Mouse (Mus musculus) hindbrain, embryonic 14.5 days (tissue): ENCODE measurements at regions not wholly inside any gene's neighbourhood (a gene's known extent, or its start where the extent isn't known, plus 50 kb on each side); places are given as distances from the start of the nearest gene placed in this dataset.
A peak's percentile ranks its signal among the peaks of the same experiment; 100 is the strongest.

Source experiments
- ATAC-seq: fragments of 200-750 bp; cut with Nextera tagmentation; 2 replicates; pipeline ENCODE4 v1.8.0; 2017; ENCODE audit warnings: moderate number of reproducible peaks, mild to moderate bottlenecking, moderate TSS enrichment, moderate library complexity; ENCODE audit not compliant: low FRiP score
- DNase-seq: peaks from one replicate; pipeline ENCODE4 v3.0.0-alpha.2; 2015; ENCODE audit warnings: low spot score
- H3K27ac ChIP-seq: fragments of 300-500 bp; sonication (generic); 2 replicates; pipeline ENCODE4 v1.5.1; 2014; ENCODE audit warnings: mild to moderate bottlenecking, moderate library complexity
- H3K27me3 ChIP-seq: fragments of 300-500 bp; sonication (generic); 2 replicates; pipeline ENCODE4 v1.6.1; 2014; ENCODE audit warnings: mild to moderate bottlenecking, low read length, mixed read lengths; ENCODE audit not compliant: control insufficient read depth, insufficient read depth
- H3K36me3 ChIP-seq: fragments of 300-500 bp; sonication (generic); replicated peaks from 2 replicates; pipeline ENCODE4 v1.6.1; 2014; ENCODE audit not compliant: control insufficient read depth, insufficient read depth
- H3K4me1 ChIP-seq: fragments of 300-500 bp; sonication (generic); replicated peaks from 2 replicates; pipeline ENCODE4 v1.6.1; 2014; ENCODE audit warnings: antibody characterized with exemption, low read length, mixed read lengths; ENCODE audit not compliant: control insufficient read depth, insufficient read depth
- H3K4me2 ChIP-seq: fragments of 300-500 bp; sonication (generic); replicated peaks from 2 replicates; pipeline ENCODE4 v1.6.1; 2014; ENCODE audit warnings: mild to moderate bottlenecking, moderate library complexity
- H3K4me3 ChIP-seq: fragments of 300-500 bp; sonication (generic); replicated peaks from 2 replicates; pipeline ENCODE4 v1.5.1; 2014; ENCODE audit warnings: mild to moderate bottlenecking, low read length
- H3K9ac ChIP-seq: fragments of 300-500 bp; sonication (generic); 2 replicates; pipeline ENCODE4 v1.6.1; 2014
- H3K9me3 ChIP-seq: fragments of 300-500 bp; sonication (generic); 2 replicates; pipeline ENCODE4 v1.6.1; 2016; ENCODE audit warnings: low read length; ENCODE audit not compliant: control insufficient read depth
- WGBS: fragments of 180-500 bp; shearing (Covaris S2); extraction: QIAGEN DNeasy Blood & Tissue Kit; methylation state at CpG from one replicate; pipeline ENCODE4 v1.1.7; 2014; 5-methylcytosine and 5-hydroxymethylcytosine counted together

- no peaks in the 10 kb centered on the region for H3K36me3 ChIP-seq
- no peak overlapping the region for H3K9ac ChIP-seq
- no peaks in the 10 kb centered on the region for H3K27me3 ChIP-seq
- no peaks in the 10 kb centered on the region for H3K9me3 ChIP-seq
- H3K27ac ChIP-seq = no peak overlapping the region
- no peaks in the 10 kb centered on the region for H3K4me1 ChIP-seq
- H3K4me3 ChIP-seq = no peak overlapping the region
- no peak overlapping the region for H3K4me2 ChIP-seq
- WGBS = 29% methylated on average over 2 of the region's 2 CpGs
- ATAC-seq = no peak
- DNase-seq = peak; percentile 49
These were observed 62.8 kb upstream of the Las1l start for GRCm38 (mm10) chrX:96019556-96019955.

GRCm38 (mm10) chrX:96020407-96020806 is 63.6 kb upstream of the Las1l start:
- Histone ChIP-seq H3K4me2 (no peak overlapping the region), H3K27ac (no peak overlapping the region), H3K4me1 (no peaks in the 10 kb centered on the region), H3K36me3 (no peaks in the 10 kb centered on the region), H3K4me3 (no peak overlapping the region), H3K27me3 (no peaks in the 10 kb centered on the region), H3K9me3 (no peaks in the 10 kb centered on the region), H3K9ac (no peak overlapping the region)
- ATAC-seq (no peak), DNase-seq (no peak)
- 89% methylated on average over 3 of the region's 3 CpGs for WGBS

DNA sequence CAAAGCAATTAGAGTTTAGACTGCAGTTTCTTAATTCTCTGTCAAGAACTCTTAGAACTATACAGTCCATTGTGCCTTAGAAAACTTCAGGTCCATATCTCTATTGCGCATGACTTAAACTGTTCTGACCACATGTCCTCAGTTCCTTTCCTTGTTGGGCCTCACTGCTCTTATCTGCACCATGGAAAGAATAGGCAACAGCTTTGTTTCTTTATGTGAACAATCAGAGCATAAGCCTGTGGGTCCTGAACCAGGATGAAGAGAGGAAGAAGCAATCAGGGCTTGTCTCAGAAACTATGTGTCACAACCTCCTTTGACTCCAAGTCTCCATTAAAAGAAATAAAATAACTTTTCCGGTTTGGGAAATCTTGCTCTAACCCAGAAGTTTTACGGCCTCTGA is 68.6 kb upstream of the Las1l start:
- ATAC-seq (no peak), DNase-seq (no peak)
- 93% methylated on average over 3 of the region's 3 CpGs for WGBS
- H3K27ac ChIP-seq = no peak overlapping the region
- no peaks in the 10 kb centered on the region for H3K4me1 ChIP-seq
- H3K27me3 ChIP-seq = no peaks in the 10 kb centered on the region
- H3K9ac ChIP-seq = no peak overlapping the region
- no peak overlapping the region for H3K4me3 ChIP-seq
- no peak overlapping the region for H3K4me2 ChIP-seq
- no peaks in the 10 kb centered on the region for H3K9me3 ChIP-seq
- no peaks in the 10 kb centered on the region for H3K36me3 ChIP-seq

DNA sequence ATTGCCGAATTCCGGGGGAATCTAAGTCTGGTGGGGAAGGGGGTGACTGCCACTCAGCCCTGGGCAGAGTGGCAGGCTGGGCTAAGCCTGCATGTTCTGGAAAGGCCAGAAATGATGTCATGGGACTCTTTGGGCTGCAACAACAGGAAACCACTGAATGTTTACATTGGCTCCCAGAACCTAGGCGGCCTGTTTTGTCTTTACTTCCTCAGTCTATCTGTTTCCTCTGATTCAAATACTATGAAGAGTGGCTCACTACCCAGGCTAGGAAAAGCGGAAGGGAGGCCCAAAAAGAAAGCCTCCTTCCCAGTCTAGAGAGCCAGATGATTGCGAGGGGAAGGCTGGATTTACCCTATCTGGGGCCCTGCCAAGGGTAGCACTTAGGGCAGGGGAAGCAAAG is 69.1 kb upstream of the Las1l start:
- H3K9ac ChIP-seq = no peak overlapping the region
- 82% methylated on average over 5 of the region's 5 CpGs for WGBS
- H3K27ac ChIP-seq = no peak overlapping the region
- no peaks in the 10 kb centered on the region for H3K27me3 ChIP-seq
- no peak overlapping the region for H3K4me2 ChIP-seq
- no peaks in the 10 kb centered on the region for H3K4me1 ChIP-seq
- no peak overlapping the region for H3K4me3 ChIP-seq
- DNase-seq = no peak
- H3K36me3 ChIP-seq = no peaks in the 10 kb centered on the region
- no peaks in the 10 kb centered on the region for H3K9me3 ChIP-seq
- ATAC-seq = no peak

DNA sequence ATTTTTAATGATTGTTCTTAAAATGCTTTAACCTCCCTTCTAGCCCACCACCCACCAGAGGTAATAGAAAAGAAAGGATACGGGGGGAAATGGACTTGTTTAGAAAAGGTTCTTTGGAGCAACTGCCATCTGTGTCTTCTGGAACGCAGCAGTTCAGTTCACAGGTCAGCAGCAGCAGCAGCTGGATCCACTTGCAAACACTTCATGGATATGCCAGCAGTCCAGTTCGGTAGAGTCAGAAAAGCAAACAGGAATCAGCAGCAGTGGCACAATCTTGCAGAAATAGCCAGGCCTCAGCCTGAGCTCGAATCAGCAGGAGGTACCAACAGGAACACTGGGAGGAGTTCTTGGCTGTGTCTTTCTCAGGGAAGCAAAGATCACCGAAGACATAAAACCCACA is 64.3 kb upstream of the Msn start:
- H3K36me3 ChIP-seq = no peaks in the 10 kb centered on the region
- no peak for DNase-seq
- H3K9me3 ChIP-seq = no peaks in the 10 kb centered on the region
- H3K27me3 ChIP-seq = no peaks in the 10 kb centered on the region
- no peak overlapping the region for H3K9ac ChIP-seq
- H3K27ac ChIP-seq = no peak overlapping the region
- no peaks in the 10 kb centered on the region for H3K4me1 ChIP-seq
- H3K4me2 ChIP-seq = no peak overlapping the region
- WGBS = 77% methylated on average over 5 of the region's 5 CpGs
- no peak overlapping the region for H3K4me3 ChIP-seq
- ATAC-seq = no peak

- no peak overlapping the region for H3K4me3 ChIP-seq
- no peak overlapping the region for H3K4me2 ChIP-seq
- DNase-seq = no peak
- H3K36me3 ChIP-seq = no peaks in the 10 kb centered on the region
- H3K9me3 ChIP-seq = no peaks in the 10 kb centered on the region
- no peak overlapping the region for H3K9ac ChIP-seq
- no peak overlapping the region for H3K27ac ChIP-seq
- H3K27me3 ChIP-seq = no peaks in the 10 kb centered on the region
- H3K4me1 ChIP-seq = no peaks in the 10 kb centered on the region
- ATAC-seq = no peak
These were observed 60.5 kb upstream of the Msn start for GRCm38 (mm10) chrX:96035307-96035706.

DNA sequence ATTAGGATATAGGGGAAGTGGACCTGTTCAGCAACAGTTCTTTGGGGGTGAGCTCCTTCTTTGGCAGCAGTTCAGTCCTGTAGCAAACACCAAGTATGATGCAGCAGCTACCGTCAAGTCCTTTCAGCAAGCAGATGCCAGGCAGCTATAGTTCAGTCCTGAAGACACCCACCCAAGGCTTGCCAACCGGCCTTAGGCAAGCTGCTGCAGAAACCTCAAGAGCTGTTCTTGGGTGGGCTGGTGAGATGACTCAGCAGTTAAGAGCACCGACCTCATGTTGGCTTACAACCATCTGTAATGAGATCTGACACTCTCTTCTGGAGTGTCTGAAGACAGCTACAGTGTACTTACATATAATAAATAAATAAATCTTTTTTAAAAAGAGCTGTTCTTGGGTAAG is 53.6 kb upstream of the Msn start:
- Histone ChIP-seq H3K9ac (no peak overlapping the region), H3K4me1 (no peaks in the 10 kb centered on the region), H3K27ac (no peak overlapping the region), H3K27me3 (no peaks in the 10 kb centered on the region), H3K4me2 (no peak overlapping the region), H3K36me3 (no peaks in the 10 kb centered on the region), H3K9me3 (no peaks in the 10 kb centered on the region), H3K4me3 (no peak overlapping the region)
- WGBS = 73% methylated on average over 3 of the region's 3 CpGs
- DNase-seq (no peak), ATAC-seq (no peak)
